Mouse (Mus musculus) embryonic facial prominence, embryonic 12.5 days (tissue): ENCODE data around the gene Mical2. TPM values are rescaled to one million over a fixed set of nuclear protein-coding genes. Genes with fewer than 3 reads are reported as not detected.

ENCODE experiments used
- ATAC-seq: fragments of 200-750 bp; cut with Nextera tagmentation; 2 replicates; pipeline ENCODE4 v1.8.0; 2017; ENCODE audit not compliant: insufficient number of reproducible peaks, insufficient read depth, low FRiP score, low TSS enrichment
- H3K27ac ChIP-seq: fragments of 300-500 bp; sonication (generic); 2 replicates; pipeline ENCODE4 v1.5.1; 2016; ENCODE audit warnings: mild to moderate bottlenecking
- H3K27me3 ChIP-seq: fragments of 300-500 bp; sonication (generic); 2 replicates; pipeline ENCODE4 v1.6.1; 2016; ENCODE audit warnings: mild to moderate bottlenecking, moderate library complexity
- H3K36me3 ChIP-seq: fragments of 300-500 bp; sonication (generic); 2 replicates; pipeline ENCODE4 v1.6.1; 2016; ENCODE audit warnings: mild to moderate bottlenecking
- H3K4me1 ChIP-seq: fragments of 300-500 bp; sonication (generic); 2 replicates; pipeline ENCODE4 v1.6.1; 2016
- H3K4me2 ChIP-seq: fragments of 300-500 bp; sonication (generic); replicated peaks from 2 replicates; pipeline ENCODE4 v1.6.1; 2016; ENCODE audit warnings: mild to moderate bottlenecking, moderate library complexity
- H3K4me3 ChIP-seq: fragments of 300-500 bp; sonication (generic); 2 replicates; pipeline ENCODE4 v1.5.1; 2016; ENCODE audit warnings: mild to moderate bottlenecking
- H3K9ac ChIP-seq: fragments of 300-500 bp; sonication (generic); 2 replicates; pipeline ENCODE4 v1.6.1; 2016; ENCODE audit warnings: mild to moderate bottlenecking, moderate library complexity
- H3K9me3 ChIP-seq: fragments of 300-500 bp; sonication (generic); 2 replicates; pipeline ENCODE4 v1.6.1; 2016; ENCODE audit warnings: mild to moderate bottlenecking, moderate library complexity
- WGBS: fragments of 180-500 bp; shearing (Covaris S2); methylation state at CpG from one replicate; pipeline ENCODE4 v1.1.7; 2016; 5-methylcytosine and 5-hydroxymethylcytosine counted together
- polyA plus RNA-seq: library from polyadenylated mRNA; unstranded; fragments of >200 nt; fragmentation: Nextera tagmentation; extraction: Ambion mirVana; gene quantifications from 2 replicates; pipeline ENCODE4 v1.2.1, GENCODE M21; 2016

Mical2 gene
- polyA plus RNA-seq, 1 experiment from 2014 or later, result 3.3 TPM

DNA sequence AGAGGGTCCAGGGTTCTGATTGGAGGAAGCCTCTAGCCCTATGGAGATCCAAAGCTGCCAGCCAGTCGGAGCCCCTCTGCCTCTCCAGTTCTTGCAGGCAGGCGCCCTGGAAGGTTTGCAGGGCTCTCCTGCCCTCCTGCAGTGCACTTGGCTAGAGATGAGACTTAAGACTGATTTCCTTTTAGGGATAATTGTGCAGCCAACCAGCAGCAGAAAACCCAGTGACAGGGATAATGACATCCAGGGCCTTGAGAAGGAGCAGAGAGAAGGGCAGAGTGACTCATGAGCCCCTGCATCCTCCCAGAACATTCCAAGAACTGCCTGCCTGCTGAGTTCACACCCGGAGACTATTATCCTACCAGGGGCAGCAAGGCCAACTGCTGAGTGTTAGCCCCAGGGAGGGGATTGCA is 228.2 kb downstream of the Mical2 start:
- Histone ChIP-seq H3K27ac (peak overlapping the region; percentile 69), H3K4me2 (no peak overlapping the region), H3K36me3 (no peaks in the 10 kb centered on the region), H3K9ac (no peak overlapping the region), H3K9me3 (no peaks in the 10 kb centered on the region), H3K27me3 (no peaks in the 10 kb centered on the region), H3K4me1 (peaks cover 28% of the 10 kb centered on the region), H3K4me3 (no peak overlapping the region)
- WGBS, result 8% methylated on average over 3 of the region's 3 CpGs
- no peak for ATAC-seq

DNA sequence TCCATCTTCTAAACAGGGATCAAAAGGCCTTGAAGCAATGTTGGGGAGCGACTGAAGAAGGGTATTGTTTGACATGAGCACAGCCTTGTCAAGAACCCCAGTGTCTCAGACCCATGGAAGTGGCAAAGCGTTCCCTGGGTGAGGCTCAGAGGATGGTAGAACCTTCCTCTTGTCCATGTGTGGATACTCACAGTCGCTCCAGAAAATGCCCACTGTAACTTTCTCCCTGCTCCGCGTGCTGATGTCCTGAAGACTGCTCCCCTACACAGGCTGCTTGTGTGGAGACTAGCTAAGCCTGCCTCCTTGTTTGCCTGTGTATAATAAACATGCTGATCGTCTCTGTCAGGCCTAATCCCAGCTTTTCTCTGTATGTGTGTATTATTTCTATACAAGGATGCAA is 228.7 kb downstream of the Mical2 start:
- 66% methylated on average over 6 of the region's 6 CpGs for WGBS
- H3K4me2 ChIP-seq, result no peak overlapping the region
- H3K9ac ChIP-seq, result no peak overlapping the region

DNA sequence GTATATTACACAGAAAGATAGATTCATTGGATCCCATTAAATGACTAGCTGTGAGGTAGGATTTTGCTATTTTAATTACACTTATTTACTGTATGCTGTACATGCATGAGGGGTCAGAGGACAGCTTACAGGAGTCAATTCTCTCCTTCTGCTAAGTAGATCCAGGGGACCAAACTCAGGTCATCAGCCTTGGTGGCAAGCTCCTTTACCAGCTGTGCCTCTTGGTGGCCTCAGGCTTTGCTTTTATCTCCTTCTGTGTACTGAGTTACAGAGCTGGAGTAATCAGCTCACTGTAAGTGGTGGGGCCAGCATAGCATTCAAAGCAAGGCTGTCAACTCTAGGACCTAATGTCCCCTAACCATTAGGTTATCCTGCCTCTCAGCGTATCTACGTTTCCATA is 229.3 kb downstream of the Mical2 start:
- 92% methylated on average over 2 of the region's 2 CpGs for WGBS

More for the DNA sequence above, 228.7 kb downstream of the Mical2 start:
- H3K36me3 ChIP-seq, result no peaks in the 10 kb centered on the region
- H3K27me3 ChIP-seq, result no peaks in the 10 kb centered on the region
- peak overlapping the region; percentile 69 for H3K27ac ChIP-seq
- ATAC-seq, result no peak
- H3K9me3 ChIP-seq, result no peaks in the 10 kb centered on the region
- no peak overlapping the region for H3K4me3 ChIP-seq
- peaks cover 29% of the 10 kb centered on the region for H3K4me1 ChIP-seq

DNA sequence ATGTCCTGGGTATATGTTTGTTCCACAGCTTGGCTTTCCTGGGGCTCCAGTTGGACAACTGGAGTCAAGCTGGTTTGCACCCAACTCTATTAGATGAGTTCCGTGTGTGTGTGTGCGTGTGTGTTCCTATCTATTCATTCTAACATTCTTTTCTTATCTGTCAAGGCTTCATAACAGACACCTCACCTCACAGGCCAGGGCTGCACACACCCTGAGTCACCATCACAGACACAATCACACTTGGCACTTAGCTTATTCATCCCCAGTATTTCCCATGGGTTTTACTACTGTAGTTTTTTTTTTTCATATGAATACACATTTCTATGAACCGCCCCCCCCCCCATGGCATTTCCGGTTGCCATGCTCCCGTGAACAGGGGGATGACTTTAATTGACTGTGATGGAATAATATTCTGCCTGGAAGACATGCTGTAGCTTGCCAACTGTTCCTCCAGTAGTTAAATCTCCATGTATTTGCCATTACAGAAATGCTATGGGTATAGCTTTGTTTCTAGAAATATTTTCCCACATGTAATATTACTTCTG is 230.0 kb downstream of the Mical2 start:
- Histone ChIP-seq H3K27ac (no peak overlapping the region), H3K9me3 (no peaks in the 10 kb centered on the region), H3K4me3 (no peak overlapping the region), H3K4me1 (peaks cover 29% of the 10 kb centered on the region), H3K9ac (no peak overlapping the region), H3K4me2 (no peak overlapping the region), H3K36me3 (no peaks in the 10 kb centered on the region), H3K27me3 (no peaks in the 10 kb centered on the region)
- WGBS, result 73% methylated on average over 5 of the region's 5 CpGs
- ATAC-seq, result no peak

More for the DNA sequence above, 229.3 kb downstream of the Mical2 start:
- no peak for ATAC-seq
- Histone ChIP-seq H3K4me1 (peaks cover 29% of the 10 kb centered on the region), H3K27me3 (no peaks in the 10 kb centered on the region), H3K9ac (no peak overlapping the region), H3K9me3 (no peaks in the 10 kb centered on the region), H3K4me3 (no peak overlapping the region), H3K36me3 (no peaks in the 10 kb centered on the region), H3K4me2 (no peak overlapping the region), H3K27ac (no peak overlapping the region)

DNA sequence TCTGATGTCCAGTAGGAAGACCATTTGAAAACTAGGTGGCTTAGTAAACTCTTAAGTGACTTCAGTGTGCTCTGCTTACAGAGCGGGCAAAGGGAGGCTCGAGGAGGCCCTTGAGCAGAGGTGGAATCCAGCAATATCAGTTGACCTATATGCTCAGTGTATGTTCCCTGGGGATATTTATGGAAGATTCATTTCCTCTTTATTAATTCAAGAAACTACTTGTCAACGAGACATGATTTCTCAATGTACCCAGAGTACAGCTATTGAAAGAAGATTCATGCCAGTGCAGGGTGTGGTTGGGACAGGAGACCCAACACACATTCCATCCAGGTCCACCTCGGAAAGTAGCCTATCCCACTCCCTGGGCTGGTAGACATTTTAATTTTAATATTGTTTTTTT is 231.7 kb downstream of the Mical2 start:
- H3K27me3 ChIP-seq, result no peaks in the 10 kb centered on the region
- no peaks in the 10 kb centered on the region for H3K9me3 ChIP-seq
- H3K4me2 ChIP-seq, result no peak overlapping the region
- no peak overlapping the region for H3K9ac ChIP-seq
- ATAC-seq, result no peak
- H3K4me3 ChIP-seq, result no peak overlapping the region
- no peaks in the 10 kb centered on the region for H3K36me3 ChIP-seq
- 86% methylated on average over 4 of the region's 4 CpGs for WGBS
- peaks cover 35% of the 10 kb centered on the region for H3K4me1 ChIP-seq
- H3K27ac ChIP-seq, result no peak overlapping the region

DNA sequence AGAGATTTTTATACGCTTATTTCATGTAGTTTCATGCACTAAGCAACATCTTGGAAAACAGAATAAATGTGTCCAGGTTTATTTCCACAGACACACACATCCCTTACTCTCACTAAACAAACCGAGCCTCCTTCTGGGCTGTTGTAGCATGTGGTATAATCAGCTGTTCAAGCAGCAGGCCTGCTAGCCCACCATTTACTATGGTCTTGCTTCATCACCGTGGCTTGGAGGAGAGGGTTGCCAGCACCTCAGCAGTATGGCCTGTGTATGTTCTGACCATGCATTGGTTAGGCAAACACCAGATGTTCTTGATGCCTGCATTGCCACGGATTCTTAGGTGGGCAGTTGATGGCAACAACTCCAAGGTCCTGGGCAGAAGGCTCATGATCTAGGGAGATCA is 232.3 kb downstream of the Mical2 start:
- no peaks in the 10 kb centered on the region for H3K36me3 ChIP-seq
- H3K4me3 ChIP-seq, result no peak overlapping the region
- no peak for ATAC-seq
- H3K4me2 ChIP-seq, result no peak overlapping the region
- peaks cover 40% of the 10 kb centered on the region for H3K4me1 ChIP-seq
- H3K27me3 ChIP-seq, result no peaks in the 10 kb centered on the region
- H3K27ac ChIP-seq, result no peak overlapping the region
- no peaks in the 10 kb centered on the region for H3K9me3 ChIP-seq
- WGBS, result 86% methylated on average over 4 of the region's 4 CpGs
- no peak overlapping the region for H3K9ac ChIP-seq

DNA sequence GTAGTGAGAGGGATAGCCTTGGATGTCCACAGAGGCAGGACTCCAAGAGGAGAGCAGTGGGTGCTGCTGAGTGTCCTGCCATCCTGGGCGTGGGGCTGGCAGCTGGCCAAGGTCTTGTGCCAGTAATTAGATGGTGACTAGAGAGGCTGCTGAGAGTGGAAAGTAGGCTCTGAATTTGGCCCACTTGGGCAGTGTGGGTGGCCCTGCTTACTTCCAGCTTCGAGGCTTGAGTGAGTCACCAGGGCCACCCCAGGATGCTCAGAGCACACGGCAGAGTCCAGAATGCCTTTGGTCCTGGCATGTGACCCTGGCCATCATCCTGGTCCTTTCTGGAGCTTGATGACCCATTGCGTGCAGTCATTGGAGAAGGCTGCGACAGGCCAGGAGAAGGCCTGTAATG is 232.8 kb downstream of the Mical2 start:
- no peak overlapping the region for H3K9ac ChIP-seq
- peaks cover 45% of the 10 kb centered on the region for H3K4me1 ChIP-seq
- no peaks in the 10 kb centered on the region for H3K9me3 ChIP-seq
- H3K4me3 ChIP-seq, result no peak overlapping the region
- ATAC-seq, result 0 out of 2 replicates have a peak, but pooled peaks have one; percentile 17
- WGBS, result 54% methylated on average over 5 of the region's 5 CpGs
- H3K27ac ChIP-seq, result no peak overlapping the region
- H3K36me3 ChIP-seq, result no peaks in the 10 kb centered on the region
- no peak overlapping the region for H3K4me2 ChIP-seq
- H3K27me3 ChIP-seq, result no peaks in the 10 kb centered on the region

Other genes starting within 250 kb of the Mical2 start
- gene Usp47, start 202.4 kb upstream of the Mical2 start, polyA plus RNA-seq, result 94.3 and 96.7 TPM in 2 replicates
- 40.1 and 46.8 TPM in 2 replicates for gene Dkk3, start 66.8 kb upstream of the Mical2 start, polyA plus RNA-seq
- gene Parva, start 201.6 kb downstream of the Mical2 start, polyA plus RNA-seq, result 98.4 and 112 TPM in 2 replicates